Mouse (Mus musculus) neutrophil, adult 5-6 weeks (primary cell): ENCODE measurements around the gene Caskin1. TPM values are rescaled to one million over a fixed set of nuclear protein-coding genes. Genes with fewer than 3 reads are reported as not detected.

Source experiments
- ATAC-seq: fragments of 151-379, 151-347 bp; 2 replicates; pipeline ENCODE4 v1.8.0; 2017; ENCODE audit warnings: mild to moderate bottlenecking, moderate TSS enrichment; ENCODE audit not compliant: insufficient number of reproducible peaks, poor library complexity, low FRiP score, severe bottlenecking; ENCODE audit errors: extremely low read depth
- total RNA-seq: library from RNA; stranded (forward); fragments of 200-1000 nt; gene quantifications from 2 replicates; pipeline ENCODE4 v1.2.3, GENCODE M21; 2017

The Caskin1 gene
- total RNA-seq, 1 experiment from 2014 or later: not detected

DNA sequence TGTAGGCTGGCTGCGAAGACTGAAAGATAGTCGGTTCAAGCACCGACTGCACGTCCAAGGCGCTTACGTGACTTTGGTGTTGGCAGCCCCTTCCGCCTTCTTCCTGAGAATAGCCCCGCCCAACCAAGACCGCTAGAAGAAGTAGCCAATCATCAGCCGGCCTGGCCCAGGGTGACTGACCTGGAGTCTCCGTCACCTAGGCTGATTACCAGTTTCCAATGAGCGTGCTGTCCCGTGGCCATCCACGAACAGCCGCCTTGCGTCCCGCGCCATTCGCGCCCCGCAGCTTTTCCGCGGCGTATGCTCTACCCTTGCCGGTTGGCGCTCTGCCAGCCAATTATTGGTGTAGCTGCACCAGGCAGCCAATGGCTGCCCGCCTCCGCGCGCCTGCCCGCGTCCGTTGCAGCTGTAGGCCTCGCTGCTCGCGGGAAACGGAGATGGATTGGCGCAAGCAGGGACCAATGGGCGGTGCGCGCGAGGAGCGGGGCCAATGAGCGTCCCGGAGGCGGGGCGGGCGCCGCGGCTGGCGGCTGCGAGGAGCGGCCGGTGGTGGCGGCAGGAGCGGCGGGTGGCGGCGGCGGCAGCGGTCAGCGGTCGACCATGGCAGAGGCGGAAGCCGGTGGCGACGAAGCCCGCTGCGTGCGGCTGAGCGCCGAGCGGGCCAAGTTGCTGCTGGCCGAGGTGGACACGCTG is 18.3 kb upstream of the Caskin1 start, which contains the start of the genes E4f1 and Pgp:
Gene E4f1 (minus strand): TSS at position 404 of the 693 bp plus-strand sequence.
Gene Pgp (plus strand): TSS at position 483 of the 693 bp plus-strand sequence.
- ATAC-seq: peak; percentile 92

DNA sequence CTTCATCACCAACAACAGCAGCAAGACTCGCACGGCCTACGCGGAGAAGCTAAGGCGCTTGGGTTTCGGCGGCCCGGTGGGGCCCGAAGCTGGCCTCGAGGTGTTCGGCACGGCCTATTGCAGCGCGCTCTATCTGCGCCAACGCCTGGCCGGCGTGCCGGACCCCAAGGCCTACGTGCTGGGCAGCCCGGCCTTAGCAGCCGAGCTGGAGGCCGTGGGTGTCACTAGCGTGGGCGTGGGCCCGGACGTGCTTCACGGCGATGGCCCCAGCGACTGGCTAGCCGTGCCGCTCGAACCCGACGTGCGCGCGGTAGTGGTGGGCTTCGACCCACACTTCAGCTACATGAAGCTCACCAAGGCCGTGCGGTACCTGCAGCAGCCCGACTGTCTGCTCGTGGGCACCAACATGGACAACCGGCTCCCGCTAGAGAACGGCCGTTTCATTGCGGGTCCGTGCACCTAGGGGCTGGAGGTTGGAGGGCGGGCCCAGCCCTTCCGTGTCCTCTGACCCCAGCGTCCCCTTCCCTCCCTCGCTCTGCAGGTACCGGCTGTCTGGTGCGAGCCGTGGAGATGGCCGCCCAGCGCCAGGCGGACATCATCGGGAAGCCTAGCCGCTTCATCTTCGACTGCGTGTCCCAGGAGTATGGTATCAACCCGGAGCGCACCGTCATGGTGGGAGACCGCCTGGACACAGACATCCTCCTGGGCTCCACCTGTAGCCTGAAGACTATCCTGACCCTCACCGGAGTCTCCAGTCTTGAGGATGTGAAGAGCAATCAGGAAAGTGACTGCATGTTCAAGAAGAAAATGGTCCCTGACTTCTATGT is 17.5 kb upstream of the Caskin1 start:
- no peak for ATAC-seq

DNA sequence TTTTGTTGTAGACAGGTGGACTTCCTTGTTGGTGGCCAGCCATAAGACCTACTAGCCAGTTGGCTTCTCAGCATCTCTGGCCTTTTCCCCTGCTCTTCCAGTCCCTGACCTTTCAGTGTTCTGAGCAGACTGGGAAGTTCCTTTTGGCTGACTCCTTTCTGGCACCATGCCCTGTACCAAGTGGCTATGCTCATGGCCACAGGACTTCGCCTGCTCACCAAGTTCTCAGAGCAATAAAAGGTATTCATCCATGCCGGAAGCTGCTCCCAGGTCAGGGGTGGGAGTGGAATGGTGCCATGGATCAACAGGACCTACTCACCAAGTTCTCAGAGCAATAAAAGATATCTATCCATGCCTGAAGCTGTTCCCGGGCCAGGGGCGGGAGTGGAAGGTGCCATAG is 15.9 kb upstream of the Caskin1 start:
- no peak for ATAC-seq

DNA sequence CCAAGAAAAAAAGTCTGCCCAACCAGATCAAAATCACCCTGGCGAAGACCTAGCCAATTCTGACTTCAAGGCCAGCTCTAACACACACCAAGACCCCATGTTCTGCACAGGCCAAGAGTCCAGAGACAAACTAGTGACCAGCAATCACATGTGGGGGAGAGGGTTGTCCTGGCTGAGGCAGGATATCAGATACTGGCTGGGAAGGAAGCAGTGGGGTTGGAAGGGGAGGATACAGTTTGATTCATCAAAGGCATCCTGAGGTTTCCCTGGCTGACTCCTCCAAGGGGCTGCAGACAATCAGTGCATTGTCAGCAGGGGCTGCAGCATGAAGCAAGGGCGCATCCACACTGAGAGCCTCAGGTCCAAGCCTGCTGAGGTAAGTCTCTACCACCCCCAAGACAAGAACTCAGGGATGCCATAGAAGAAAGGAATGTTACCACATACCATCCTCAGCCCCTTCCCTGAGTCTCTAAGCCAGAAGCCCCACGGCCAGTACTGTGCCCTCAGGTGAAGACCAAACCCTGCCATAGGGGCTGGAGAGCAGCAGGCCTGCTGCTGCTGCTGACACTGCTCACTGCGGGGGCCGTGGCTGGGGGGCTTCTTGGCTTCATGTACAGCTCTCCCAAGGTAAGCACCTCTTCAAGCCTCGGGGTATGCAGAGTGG is 14.7 kb upstream of the Caskin1 start, which contains the start of gene Bricd5:
Gene Bricd5 (plus strand): TSS at position 273 of the 664 bp plus-strand sequence.
- no peak for ATAC-seq

DNA sequence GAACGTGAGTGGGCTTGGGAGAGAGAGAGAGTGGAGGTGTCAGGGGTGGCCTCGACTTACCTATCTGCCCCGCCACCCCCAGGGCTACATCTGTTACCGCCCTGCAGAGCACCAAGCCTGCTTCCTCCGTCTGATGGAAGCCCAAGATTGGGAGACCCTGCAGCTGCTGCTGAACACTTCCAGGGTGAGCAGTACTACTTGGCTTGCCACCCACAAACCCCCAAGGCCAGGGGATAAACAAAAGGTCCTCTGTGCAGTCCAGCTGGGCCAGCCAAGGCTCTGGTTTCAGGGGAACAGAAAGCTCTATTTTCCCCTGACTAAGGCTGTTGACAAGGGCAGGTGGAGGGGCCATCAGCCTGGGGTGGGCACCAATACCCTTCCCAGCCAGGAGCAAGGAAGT is 13.8 kb upstream of the Caskin1 start:
- no peak for ATAC-seq

DNA sequence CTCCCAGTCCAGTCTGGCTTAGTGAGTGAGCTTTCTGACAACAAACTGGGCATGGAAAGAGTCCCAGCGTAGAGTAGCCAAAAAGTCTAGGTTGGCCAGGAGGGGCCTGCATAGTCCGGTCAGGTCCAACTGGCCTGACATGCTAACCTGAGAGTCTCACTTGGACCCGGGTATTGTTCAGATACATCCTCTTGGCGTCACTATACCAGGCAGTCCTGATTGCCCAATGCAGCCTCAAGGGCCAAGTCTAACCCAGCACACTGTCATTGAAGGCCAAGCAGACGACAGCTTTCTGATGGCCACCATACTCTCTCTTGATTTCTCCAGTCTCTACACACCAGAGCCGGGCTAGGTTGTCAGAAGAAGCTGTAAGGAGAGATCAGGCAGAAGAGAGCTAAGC is 12.8 kb upstream of the Caskin1 start:
- no peak for ATAC-seq

DNA sequence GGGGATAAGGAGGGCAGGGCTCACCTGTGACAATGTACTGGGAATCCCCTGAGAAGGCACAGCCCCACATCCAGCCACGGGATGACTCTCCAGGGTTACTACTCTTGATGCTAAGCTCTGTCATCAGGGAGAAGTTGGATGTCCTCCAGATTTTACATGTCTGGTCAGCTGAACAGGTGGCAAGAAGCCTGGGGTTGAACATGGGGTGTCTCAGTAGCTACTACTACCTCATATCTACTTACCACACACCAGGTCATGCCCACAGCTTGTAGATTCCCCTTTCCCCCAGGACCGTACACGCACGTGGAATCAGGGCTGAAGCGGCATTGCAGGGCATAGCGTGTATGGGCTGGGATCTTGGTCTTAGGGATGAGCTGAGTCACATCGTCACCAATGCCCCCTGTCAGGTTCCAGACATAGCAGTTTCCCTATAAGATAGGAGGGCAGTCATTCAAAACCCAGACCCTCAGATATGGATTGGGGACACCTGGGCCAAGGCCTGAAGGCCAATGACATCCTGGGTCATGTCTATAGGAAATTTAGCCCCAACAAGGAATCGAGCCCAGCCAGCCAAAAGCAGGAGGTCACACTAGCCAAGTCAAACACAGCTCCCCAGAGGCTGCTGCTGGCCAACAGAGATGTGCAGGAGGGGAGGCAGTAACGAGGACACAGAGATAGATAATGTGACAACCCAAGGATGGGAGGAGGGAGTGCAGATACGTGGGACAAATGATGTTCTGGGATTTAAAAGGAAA is 12.2 kb upstream of the Caskin1 start:
- no peak for ATAC-seq

DNA sequence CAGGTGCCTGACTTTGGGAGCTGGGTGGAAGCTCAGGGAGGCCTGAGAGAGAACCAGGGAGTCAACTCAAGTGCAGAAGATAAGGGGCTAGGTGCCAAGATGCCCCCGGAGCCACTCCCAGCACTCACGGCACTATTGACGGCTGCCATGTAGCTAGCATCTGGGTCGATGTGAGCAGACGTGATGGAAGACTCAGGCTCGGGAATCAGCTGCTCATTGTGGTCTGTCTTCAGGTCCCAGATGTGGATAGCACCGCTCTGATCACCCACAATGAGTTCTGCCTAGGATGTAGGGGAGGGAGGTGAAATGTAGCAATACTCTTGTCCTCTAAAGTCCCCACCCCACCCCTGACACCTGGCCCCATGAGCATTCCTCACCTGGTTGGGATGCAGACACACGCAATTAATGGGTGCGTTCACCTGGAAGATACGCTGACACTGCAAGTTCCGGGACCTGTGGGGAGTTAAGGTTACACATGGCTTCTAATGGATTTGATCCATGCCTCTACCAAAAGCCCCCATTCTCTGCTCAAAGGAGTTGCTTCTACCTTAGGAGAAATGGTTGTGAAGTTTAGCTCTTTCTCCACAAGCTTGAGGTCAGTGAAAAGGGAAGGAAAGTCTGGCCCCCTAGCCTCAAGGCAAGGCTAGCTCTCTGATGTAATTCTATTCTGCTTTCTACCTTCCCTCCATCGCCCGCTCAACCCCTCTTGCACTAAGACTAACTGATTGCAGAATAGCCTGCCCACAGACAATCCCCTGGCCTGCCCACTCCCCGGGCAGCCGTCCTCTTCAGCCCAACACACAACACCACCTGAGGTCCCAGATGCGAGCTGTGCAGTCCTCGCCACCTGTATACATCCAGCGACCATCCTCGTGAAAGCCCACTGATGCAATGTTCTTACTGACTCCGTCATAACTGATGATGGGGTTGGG is 11.1 kb upstream of the Caskin1 start:
- no peak for ATAC-seq

DNA sequence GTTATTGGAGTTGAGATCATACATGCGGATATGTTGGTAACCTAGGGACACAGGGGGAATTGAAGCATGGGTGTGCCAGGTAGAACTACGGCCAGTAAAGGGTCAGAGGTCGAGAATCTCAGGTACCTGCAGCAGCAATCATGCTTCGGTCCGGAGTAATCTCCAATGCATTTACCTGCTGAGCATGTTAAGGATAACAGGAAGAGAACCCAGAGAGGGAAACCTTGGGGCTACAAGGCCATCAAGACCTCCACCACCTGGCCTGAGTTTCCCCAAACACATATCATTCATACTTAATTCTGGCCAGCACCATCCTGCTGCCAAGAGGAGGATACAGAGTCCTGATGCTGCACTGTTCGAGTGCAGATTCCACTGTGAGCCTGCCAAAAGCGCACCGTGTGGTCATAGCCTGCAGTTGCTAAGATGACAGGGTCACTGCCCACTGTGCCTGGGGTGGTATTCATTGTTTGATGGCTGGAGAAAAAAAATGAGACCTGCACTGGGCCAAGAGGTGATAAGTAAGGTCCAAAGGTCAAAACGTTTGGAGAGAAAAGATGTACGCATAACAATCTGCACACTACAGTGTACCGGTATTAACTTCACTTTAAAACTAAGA is 10.3 kb upstream of the Caskin1 start:
- ATAC-seq: no peak

DNA sequence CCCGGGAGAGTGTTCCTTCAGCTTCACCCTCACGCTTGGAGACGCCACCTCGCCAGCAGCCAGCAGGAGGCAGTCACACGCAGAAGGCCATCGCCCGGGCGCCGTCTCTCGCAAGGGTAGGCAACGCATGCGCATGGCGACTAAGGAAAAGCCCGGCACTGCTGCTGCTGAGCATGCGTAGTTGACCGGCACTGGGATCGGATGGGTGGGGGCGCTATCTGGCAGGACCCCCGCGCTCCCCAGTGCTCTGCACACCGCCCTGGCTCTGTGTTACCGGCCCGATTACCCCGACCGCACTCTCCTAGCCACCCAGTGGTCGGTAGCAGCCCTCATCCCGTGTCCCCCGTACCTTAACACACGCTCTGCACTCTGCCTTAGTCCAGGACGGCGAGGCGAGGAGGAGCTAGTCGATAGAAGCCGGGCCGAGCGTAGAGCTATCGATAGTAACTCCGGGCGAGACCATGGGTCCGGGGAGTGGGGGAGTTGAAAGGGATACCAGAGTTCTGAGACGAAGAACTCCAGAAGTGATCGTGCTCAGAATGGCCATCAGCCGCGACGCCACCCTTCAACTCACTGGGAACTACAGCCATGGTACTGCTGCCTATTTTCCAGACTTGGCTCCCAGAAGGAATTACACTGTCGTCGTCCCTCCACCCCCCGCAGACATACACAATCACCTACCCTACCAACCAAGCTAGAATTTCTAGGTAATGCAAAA is 9.6 kb upstream of the Caskin1 start, which contains the start of gene Mlst8:
Gene Mlst8 (minus strand): TSS at position 416 of the 718 bp plus-strand sequence.
- peak; percentile 89 for ATAC-seq

DNA sequence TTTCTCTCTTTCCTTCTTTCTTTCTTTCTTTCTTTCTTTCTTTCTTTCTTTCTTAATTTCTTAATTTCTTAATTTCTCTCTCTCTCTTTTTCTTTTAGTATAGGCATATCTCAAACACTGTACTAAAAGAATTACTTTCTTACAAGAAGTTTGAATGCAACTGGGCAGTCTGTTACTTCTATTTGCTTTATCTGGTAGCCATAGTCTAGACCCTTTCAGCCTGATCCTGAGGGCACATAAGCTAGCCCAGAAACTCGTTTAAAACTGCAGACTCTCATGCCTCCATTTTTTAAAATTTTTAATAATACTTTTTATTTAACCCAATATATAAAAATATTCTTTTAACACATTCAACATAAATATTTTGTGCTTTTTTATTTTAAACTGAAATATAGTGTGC is 9.0 kb upstream of the Caskin1 start:
- no peak for ATAC-seq

DNA sequence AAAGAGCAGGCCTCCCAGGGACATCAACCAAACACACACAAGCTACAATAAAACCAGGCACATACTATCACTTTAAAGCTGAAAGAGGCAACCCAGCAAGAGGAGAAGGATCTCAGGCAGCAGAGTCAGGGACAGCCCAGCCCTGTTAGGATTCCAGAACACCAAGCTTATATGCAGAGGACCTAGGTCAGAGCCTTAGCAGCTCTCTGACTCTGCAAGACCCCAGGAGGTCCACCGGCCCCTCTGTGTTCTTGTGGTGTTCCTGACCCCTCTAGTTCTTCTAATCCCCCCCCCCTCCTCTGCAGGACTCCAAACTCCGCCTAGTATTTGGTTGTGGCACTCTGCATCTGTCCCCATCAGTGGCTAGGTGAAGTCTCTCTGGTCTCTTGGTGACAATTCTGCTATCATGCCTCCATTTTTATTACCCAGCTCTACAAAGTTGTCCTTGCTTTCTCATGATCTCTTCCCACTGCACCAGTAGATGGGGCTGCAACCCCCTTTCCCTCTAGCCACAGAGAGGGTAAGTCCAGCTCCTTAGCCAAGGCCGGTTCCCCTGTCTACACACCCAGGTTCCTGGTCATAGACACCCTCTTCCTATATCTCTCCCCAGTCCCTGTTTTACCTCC is 8.1 kb upstream of the Caskin1 start:
- ATAC-seq: no peak

DNA sequence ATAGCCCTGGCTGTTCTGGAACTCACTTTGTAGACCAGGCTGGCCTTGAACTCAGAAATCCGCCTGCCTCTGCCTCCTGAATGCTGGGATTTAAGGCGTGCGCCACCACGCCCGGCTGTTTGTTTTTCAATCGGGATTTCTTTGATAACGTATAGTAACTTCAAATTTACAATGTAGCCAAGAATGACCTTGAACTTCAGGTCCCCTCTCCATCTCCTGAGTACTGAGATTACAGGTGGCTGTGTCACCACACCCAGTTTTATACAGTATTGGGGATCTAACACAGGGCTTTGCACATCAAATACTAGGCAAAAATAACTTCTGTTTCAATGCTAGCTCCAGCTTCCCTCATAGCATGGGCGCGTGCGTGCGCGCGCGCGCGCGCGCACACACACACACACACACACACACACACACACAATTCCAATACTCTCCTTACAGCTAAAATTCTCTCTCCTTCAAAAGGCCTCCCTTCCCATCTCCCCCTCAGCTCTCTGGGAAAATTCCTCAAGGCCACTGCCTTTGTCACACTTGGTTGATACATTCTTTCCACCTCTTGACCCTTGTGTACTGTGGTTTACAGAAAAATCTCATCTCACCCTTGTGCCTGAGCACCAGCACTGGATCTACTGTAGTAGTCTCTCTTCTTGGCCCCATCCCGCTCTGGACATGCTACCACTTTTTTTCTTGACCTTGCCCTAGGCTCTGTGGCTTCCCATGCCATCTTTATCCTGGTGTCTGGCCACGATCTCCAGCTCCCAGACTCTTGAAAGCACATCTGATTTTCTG is 7.2 kb upstream of the Caskin1 start:
- no peak for ATAC-seq

DNA sequence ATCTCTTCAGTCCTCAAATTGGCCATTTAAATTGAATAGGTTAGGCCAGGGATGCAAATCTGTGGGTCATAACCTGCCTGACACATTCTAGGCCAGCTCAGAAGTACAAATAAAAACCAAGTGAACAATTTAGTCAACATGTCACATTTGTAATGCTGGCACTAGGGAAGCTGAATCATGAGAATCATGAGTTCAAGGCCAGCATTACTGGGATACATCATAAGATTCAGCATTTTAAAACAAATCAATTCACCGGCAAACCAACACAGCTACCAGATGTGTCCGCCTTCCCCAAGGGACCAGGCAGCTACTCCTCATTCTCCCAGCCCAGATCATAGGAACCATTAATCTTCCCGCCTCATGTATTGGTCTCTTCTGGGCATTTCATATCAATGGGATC is 4.9 kb upstream of the Caskin1 start:
- ATAC-seq: no peak

DNA sequence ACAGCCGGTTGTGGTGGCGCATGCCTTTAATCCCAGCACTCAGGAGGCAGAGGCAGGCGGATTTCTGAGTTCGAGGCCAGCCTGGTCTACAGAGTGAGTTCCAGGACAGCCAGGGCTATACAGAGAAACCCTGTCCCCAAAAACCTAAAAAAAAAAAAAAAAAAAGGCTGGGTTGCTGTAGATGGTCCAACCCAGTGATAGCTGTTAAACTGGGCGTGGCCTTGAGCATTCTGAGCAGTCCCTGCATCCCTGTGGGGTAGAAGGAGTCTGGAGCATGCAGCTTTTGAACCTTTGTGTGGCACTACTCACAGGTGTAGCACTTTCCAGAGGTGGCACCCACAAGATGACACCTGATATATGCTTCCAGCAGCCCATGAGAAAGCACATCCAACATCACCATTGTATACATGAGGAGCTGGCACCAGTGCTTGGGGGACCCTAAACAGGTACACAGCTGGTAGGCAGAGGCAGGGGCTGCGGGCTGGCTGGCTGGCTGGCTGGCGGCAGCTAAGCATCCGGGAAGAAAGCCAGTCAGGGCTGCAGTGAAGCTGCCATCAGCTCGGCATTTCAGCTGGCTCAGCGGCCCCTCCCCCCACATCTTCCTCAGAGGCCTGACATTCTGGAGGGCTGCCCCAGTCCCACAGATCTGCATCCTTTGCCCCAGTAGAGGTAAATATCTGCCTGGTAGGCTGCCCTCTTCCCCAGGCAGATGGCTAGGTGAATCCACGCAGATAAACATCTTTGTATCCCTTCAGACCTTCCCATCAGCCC is 3.1 kb upstream of the Caskin1 start:
- ATAC-seq: no peak
